Mouse (Mus musculus) neural tube, embryonic 10.5 days (tissue): ENCODE results near the gene Kcnj11.

ENCODE experiments used
- DNase-seq: peaks from one replicate; pipeline ENCODE4 v3.0.0-alpha.2; 2017; ENCODE audit warnings: low spot score; ENCODE audit errors: extremely low spot score

Gene Kcnj11

GRCm38 (mm10) chr7:46104256-46104915, 3.8 kb upstream of the Kcnj11 start:
- no peak for DNase-seq

- no peak for DNase-seq
These were observed 3.2 kb upstream of the Kcnj11 start for GRCm38 (mm10) chr7:46103771-46104170.

GRCm38 (mm10) chr7:46103075-46103591, 2.6 kb upstream of the Kcnj11 start:
- DNase-seq, result no peak

GRCm38 (mm10) chr7:46099682-46100081, 882 bp downstream of the Kcnj11 start:
- DNase-seq, result no peak

- no peak for DNase-seq
These were observed 1.7 kb downstream of the Kcnj11 start for GRCm38 (mm10) chr7:46098919-46099286.

GRCm38 (mm10) chr7:46098221-46098918, 2.2 kb downstream of the Kcnj11 start:
- no peak for DNase-seq

- no peak for DNase-seq
These were observed 3.2 kb downstream of the Kcnj11 start for GRCm38 (mm10) chr7:46097319-46097783.

GRCm38 (mm10) chr7:46096136-46096535, 4.4 kb downstream of the Kcnj11 start:
- peak; percentile 73 for DNase-seq

- DNase-seq, result no peak
These were observed 7.8 kb downstream of the Kcnj11 start for GRCm38 (mm10) chr7:46092803-46093202.

GRCm38 (mm10) chr7:46088241-46088640, 12.3 kb downstream of the Kcnj11 start:
- no peak for DNase-seq

GRCm38 (mm10) chr7:46086378-46086777, 14.2 kb downstream of the Kcnj11 start:
- DNase-seq, result no peak

GRCm38 (mm10) chr7:46084839-46085513, 15.6 kb downstream of the Kcnj11 start:
- no peak for DNase-seq

- DNase-seq, result no peak
These were observed 16.5 kb downstream of the Kcnj11 start for GRCm38 (mm10) chr7:46084024-46084423.

GRCm38 (mm10) chr7:46077675-46078074, 22.9 kb downstream of the Kcnj11 start:
- DNase-seq, result no peak

- DNase-seq, result no peak
These were observed 23.7 kb downstream of the Kcnj11 start for GRCm38 (mm10) chr7:46076844-46077243.

- DNase-seq, result no peak
These were observed 31.7 kb downstream of the Kcnj11 start for GRCm38 (mm10) chr7:46068831-46069230.

GRCm38 (mm10) chr7:46063296-46063695, 37.3 kb downstream of the Kcnj11 start:
- no peak for DNase-seq

- no peak for DNase-seq
These were observed 39.0 kb downstream of the Kcnj11 start for GRCm38 (mm10) chr7:46061614-46062013.

GRCm38 (mm10) chr7:46060688-46061087, 39.9 kb downstream of the Kcnj11 start:
- DNase-seq, result no peak

- no peak for DNase-seq
These were observed 41.7 kb downstream of the Kcnj11 start for GRCm38 (mm10) chr7:46058882-46059281.

- no peak for DNase-seq
These were observed 47.0 kb downstream of the Kcnj11 start for GRCm38 (mm10) chr7:46053566-46053965.

GRCm38 (mm10) chr7:46052161-46052821, 48.3 kb downstream of the Kcnj11 start:
- DNase-seq, result no peak
